Mouse (Mus musculus): ENCODE results near the gene Dact1.

Gene Dact1

DNA sequence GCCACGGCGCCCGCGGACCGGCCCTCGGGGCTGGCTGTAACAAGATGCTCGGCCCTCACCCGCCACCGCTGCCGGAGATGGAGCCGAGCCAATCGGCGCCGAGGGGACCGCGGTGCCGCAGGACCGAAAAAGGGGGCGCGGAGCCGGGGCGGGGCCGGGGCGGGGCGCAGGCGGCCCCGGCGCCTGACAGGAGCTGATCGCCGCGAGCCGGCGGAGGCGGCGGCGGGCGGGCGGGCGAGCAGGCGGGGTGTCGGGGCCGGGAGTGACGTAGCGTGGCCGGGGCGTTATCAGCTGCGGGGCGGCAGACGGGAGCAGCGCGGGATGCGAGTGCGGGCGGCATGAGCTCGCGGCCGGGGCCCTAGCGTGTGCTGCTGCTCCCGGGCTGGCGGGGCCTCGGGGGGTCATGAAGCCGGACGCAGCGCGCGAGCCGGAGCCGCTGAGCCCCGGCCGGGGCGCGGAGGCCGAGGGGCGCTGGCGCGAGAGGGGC lies at the start of gene Dact1:
Dact1 (plus strand) TSS at position 304 of the 487 bp plus-strand sequence.
- ATAC-seq (ENCODE audit: low TSS enrichment), result peak; percentile 78

DNA sequence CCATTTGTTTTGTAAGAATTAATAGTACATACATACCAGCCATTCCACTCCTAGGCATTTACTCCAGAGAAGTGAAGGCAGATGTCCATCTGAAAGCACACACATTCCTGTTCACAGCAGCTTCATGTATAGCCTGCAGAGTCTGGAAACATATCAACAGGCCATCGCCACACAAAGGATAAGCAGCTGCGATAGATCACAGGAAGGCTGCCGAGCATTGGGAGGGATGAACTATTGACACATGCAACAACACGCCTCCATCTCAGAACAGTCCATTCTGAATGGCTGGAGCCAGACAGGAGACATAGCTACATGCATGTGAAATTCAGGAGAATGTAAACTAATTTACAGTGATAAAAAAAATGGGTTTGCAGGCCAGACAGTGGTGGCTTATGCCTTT lies 45.5 kb upstream of the Dact1 start:
- ATAC-seq (ENCODE audit: low TSS enrichment), result no peak

DNA sequence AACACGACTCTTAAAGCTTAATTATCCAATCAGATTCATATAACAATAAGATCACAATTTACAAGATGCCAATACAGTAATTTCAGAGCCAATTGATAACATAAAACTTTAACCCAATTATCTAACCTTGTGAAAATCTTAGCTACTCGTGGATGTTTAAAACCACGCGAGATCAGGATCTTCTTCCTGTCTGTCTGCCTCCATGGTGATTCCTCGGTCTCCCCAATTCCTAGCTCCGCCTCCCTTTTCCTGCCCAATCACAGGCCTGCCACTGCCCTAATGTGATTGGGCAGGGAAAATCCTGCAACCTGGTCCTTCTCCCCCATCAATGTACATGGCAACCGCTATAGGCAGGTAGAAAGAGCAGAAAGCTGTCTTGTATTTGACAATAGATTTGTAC lies 40.3 kb upstream of the Dact1 start:
- ATAC-seq (ENCODE audit: low TSS enrichment), result no peak

DNA sequence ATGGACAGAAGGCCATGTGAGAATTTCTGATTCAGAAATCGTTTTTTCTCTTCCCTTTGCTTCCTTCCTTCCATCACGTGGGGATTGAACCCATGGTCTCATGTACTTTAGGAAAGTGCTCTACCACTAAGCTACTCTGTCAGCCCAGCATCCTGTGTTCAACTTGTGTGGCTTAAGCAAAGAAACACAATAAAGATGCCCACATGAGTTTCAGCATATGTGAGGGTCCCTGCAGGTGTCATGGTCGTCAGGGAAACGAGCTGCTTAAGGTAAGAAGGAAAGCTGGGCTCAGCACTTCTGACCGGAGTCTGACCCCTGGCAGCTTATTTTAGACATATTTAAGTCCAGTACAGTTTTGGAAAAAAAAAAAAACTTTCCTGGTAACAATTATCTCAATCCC lies 38.6 kb upstream of the Dact1 start:
- ATAC-seq (ENCODE audit: low TSS enrichment), result no peak

- peak; percentile 55; the same call in 1 of the 2 replicates for ATAC-seq (ENCODE audit: low TSS enrichment)
These were observed 35.0 kb upstream of the Dact1 start for GRCm38 (mm10) chr12:71274519-71275237.

GRCm38 (mm10) chr12:71275906-71276595 lies 33.6 kb upstream of the Dact1 start:
- no peak for ATAC-seq (ENCODE audit: low TSS enrichment)

- ATAC-seq (ENCODE audit: low TSS enrichment), result no peak
These were observed 30.0 kb upstream of the Dact1 start for GRCm38 (mm10) chr12:71279521-71280262.

- no peak for ATAC-seq (ENCODE audit: low TSS enrichment)
These were observed 28.4 kb upstream of the Dact1 start for GRCm38 (mm10) chr12:71281201-71281768.

DNA sequence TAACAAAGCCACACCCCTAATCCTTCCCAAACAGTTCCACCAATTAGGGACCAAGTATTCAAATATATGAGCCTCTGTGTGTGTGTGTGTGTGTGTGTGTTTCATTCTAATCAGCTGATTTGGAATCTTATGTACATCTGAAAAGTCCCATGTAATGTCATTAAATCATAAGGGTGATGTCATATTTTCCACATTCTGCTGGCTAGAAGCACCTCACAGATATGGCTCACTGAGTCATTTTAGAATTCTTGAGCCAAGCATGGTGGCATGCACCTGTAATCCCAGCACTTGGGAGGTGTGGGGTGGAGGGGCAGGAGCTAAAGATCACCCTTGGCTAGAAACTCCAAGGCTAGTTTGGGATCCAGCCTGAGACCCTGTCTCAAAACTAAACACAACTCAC lies 24.3 kb upstream of the Dact1 start:
- ATAC-seq (ENCODE audit: low TSS enrichment), result no peak

DNA sequence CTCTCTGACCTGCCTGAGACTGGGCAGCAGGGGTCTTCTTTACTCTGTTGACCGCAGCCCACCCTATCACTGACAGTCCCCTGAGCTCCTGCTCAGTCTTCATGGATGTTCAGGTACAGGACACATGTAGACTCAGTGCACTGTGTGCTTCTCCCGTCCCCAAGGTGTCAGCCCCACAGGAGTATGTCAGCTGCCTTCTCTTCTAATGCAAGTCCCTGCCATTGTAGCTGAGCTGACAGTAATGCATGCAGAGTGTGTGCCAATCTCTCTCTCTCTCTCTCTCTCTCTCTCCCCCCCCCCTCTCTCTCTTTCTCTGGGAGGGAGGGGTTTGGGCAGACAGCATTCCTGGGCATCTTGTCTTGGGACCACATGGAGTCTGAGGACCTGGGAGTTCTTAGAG lies 19.2 kb upstream of the Dact1 start:
- no peak for ATAC-seq (ENCODE audit: low TSS enrichment)

GRCm38 (mm10) chr12:71293960-71294942 lies 15.4 kb upstream of the Dact1 start:
- ATAC-seq (ENCODE audit: low TSS enrichment), result no peak

DNA sequence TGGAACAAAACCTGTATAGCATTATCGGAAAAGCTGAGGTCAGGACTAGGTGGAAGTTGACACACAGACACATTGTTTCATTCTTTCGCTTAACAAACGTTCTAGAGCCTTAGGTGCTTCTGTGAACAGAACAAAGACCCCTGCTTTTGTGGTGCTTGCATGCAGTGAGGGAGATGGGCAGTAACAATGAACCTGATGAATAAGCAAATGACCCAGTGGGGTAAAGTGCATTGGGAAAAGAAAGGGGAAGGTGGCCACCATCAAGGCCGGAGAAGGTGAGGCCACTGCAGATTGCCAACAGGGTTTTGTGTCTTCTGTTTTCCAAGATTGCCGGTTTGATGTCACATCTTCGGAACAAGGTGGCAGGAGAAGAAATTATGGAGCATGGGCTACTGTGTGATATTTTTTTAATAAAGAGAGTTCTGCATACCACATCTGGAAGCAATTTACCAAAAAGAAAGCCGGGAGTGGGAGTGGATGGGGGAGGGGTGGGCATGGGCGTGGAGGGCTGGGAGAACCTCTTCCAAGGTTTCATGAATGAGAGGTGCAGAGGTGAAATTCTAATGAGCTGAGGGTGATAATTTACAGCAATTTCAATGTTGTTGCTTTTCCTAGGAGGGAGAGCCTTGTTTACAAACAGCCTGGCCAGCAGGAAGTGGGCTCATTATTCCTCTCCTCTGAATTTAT lies 12.7 kb upstream of the Dact1 start:
- ATAC-seq (ENCODE audit: low TSS enrichment), result no peak

DNA sequence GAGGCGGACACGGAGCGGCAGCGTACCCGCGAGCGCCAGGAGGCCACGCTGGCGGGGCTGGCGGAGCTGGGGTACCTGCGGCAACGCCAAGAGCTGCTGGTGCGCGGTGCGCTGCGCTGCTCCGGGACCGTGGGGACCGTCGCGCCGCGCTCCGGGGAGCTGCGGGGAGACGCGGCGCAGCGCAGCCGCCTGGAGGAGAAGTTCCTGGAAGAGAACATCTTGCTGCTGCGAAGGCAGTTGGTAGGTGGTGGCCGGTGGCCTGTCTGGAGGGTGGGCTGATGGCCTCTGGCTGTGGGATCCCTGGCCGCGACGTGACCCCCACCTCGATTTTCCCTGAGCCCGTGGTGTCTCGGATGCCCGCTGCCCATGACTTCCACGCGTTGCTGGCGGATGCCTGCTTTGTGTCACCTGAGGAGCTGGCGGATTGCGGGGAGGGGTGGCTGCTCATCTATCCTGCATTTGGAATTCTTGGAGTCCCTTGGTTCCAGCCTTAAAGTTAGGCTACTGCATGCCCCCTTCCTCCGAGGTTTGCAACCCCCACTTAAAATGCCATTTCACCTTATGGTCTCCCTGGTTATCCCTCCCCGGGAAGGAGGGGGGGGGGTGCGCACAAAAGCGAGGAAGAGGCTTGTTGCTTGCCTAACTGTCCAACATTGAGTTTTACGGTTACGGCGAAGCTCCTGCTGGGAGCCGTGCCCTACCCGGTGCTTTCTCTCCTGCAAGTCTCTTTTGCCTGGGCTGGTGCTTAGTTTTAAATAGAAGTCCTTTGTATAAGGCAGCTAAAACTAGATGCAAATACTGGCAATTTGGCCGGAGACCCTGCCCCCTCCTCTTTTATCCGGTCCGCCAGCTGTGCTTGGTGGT lies 616 bp downstream of the Dact1 start:
- ATAC-seq (ENCODE audit: low TSS enrichment), result peak; percentile 71

DNA sequence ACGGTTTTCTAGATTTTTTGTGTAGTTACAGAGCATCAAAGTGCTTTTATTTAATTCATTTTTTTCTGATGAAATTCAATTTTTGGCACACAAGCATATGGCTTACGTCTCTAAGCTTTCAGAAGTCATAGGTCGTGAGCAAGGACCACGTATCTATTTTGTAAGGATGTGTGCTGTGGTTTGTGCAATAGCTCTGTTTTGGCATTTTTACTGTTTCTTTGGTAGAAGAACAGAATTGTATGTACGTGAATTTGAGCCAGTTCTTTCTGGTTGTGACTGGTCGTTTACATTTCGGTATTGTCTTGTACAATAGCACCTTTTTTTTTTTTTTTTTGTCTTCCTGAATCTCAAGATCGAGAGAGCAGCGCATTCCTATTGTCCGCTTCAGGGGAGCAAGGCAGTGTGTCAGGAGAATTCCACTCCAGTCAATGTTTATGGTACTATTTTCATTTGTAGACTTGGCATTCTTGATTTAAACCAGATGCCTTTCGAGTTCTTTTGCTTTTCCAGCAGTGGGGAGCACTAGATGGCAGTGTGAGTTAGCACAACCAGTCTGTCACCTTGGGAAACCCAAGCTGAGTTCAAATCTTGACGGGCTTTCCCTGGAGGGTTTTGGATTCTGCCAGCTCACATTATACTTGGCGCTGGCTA lies 1.7 kb downstream of the Dact1 start:
- ATAC-seq (ENCODE audit: low TSS enrichment), result peak; percentile 71

DNA sequence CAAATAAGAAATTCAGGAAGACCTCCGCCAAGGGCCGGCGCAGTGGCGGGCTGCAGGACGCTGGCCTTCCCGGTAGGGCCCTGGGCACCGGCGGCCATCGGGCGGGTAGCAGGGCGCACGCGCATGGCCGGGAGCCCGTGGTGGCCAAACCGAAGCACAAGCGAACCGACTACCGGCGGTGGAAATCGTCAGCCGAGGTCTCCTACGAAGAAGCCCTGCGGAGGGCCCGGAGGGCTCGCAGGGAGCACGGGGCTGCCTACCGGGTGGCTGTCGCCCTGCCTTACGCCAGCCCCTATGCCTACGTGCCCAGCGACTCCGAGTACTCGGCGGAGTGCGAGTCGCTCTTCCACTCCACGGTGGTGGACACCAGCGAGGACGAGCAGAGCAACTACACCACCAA lies 8.6 kb downstream of the Dact1 start:
- ATAC-seq (ENCODE audit: low TSS enrichment), result no peak

DNA sequence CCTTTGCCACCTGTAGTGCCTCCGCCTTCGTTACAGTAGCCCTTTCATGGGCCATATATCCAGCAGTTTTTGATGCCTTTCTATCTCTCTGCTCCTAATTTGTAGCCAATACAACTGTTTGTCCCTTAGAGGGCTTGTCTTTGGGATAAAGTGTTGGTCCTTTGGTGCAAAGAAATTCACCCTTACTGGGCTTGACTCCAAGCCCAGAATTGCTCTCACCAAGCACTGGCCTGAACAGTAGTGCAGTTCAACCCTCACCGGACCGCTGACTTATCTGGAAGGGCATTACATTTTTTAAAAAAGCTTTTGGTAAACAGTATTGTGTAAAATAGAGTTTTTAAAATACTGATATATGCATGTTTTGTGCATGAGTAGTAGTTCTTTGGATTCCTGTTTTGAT lies 9.9 kb downstream of the Dact1 start:
- no peak for ATAC-seq (ENCODE audit: low TSS enrichment)

- no peak for ATAC-seq (ENCODE audit: low TSS enrichment)
These were observed 23.0 kb downstream of the Dact1 start for GRCm38 (mm10) chr12:71332646-71333045.

- ATAC-seq (ENCODE audit: low TSS enrichment), result no peak
These were observed 23.9 kb downstream of the Dact1 start for GRCm38 (mm10) chr12:71333561-71333960.

DNA sequence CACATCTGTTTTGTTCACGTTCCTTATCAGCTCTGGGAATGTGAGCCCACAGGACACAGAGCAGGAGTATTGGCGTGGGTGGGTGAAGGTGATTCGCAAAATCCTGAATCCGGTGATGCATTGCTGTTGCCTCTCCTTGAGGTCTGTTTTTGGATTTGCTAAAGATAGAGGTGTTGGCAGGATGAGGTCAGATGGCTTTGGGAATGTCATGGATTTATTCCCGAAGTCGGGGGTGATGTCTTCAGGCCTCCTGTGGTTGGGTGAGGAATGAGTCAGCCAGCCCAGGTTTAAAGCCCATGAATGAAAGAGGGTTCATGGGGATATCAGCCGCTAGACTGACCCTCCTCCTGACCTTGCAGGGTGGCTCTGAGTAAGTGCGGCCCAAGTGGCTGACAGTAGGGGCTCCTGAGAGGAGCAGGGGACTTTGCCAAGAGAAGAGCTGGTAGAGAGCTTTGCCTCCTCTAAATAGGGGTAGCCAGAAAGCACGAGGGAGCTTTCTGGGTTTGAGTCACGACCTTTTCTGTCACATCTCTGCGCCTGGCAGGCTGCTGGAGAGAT lies 27.4 kb downstream of the Dact1 start:
- ATAC-seq (ENCODE audit: low TSS enrichment), result no peak
